Mouse (Mus musculus): ENCODE results near the gene Gm21972.
A peak's percentile ranks its signal among the peaks of the same experiment; 100 is the strongest.

Gm21972 gene

DNA sequence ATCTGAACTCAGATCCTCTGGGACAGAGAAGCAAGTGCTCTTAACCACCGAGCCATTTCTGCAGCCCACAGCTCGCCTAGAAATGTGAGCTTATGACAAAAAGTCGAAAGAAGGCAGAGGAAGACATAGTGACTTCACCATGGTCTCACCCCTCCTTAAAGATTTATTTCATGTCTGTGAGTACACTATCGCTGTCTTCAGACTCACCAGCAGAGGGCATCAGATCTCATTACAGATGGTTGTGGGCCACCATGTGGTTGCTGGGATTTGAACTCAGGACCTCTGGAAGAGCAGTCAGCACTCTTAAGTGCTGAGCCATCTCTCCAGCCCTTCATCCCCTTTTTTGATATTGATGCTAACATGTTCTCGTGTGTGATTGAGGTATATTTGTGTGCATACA lies 41.2 kb downstream of the Gm21972 start:
- no peak for DNase-seq

DNA sequence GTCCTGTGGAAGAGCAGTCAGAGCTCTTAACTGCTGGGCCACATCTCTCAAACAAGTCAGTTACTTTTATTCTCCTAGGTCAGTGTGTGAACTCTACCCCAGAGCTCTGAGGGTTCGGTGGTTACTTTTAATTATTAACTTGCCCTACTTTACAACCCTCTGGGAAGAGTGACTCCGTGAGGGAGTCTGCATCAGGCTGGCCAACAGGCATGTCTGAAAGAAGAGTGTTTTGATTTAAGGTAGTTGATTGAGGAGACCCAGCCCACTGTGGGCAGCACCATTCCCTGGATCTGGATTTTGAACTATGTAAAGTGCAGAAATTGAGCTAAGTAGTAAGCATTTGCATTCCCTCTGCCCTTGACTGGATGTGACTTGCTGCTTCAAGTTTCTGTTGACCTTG lies 42.6 kb downstream of the Gm21972 start:
- DNase-seq = no peak

DNA sequence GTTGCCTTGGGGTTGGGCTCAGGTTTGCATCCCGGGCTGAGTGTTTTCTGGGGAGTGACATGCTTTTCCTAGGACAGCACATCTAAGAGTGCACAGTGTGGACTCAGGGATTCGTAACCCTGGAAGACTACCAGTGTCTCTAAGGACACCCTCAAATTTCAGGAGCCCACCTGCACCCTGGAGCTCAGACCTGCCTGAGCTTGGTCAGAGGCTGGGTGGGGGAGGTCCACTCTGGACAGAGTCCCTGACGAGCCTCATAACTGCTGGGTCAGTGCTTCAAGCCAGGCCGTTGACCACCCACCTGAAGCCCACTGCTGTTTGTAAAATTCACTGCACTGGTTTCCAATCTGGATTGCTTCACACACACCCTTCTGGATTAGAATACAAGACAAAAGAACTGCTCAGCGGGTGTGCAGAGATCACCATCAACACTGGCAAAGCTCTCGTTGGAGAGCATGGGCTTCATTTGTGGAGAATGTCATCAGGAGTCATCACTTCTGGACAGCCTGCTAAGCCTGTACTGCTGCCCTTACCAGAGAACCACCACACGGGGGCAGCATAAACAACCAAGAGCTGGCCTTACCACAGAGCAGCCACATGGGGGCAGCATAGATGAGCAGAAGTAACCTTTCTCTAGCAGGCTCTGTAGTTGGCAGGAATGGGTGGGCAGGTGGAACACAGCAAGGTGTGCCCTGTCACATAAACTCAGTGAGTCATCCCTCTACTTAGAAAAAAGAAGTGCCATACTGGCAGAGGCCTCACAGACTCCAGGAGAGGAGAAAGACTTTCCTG lies 45.2 kb downstream of the Gm21972 start:
- DNase-seq = peak; percentile 88

DNA sequence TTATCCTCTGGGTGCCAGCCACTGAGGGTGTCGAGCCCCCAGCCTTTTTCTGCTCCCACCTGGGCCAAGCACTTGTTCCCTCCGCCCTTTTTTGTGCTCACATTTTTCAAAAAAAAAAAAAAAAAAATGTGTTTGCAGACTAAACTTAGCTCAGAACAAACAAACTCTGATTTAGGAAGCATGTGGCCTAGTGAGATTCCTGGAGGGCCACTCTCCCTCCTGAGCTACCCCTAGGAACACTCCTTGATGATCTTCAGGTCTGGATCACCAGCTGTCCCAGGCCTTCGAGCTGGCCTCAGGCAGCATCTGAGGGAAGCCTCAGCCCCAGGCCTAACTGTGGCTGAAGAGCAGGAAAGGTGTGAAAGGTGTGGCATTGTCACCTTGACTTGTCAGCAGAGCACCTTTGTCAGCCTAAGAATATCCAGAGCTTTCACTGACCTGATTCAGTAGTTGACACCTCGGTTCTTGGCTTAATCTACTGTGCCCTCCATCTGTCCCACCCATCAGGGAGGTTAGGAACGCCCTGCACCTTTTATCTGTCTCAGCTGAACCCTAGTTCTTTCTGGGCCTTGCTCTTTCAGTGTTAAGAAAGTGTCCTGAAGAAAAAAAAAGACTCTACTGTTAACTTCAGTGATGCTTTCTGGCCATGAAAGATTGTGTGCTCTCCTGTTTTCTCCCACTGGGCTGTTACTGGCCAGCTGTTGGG lies 48.7 kb downstream of the Gm21972 start:
- peak; percentile 12 for DNase-seq

DNA sequence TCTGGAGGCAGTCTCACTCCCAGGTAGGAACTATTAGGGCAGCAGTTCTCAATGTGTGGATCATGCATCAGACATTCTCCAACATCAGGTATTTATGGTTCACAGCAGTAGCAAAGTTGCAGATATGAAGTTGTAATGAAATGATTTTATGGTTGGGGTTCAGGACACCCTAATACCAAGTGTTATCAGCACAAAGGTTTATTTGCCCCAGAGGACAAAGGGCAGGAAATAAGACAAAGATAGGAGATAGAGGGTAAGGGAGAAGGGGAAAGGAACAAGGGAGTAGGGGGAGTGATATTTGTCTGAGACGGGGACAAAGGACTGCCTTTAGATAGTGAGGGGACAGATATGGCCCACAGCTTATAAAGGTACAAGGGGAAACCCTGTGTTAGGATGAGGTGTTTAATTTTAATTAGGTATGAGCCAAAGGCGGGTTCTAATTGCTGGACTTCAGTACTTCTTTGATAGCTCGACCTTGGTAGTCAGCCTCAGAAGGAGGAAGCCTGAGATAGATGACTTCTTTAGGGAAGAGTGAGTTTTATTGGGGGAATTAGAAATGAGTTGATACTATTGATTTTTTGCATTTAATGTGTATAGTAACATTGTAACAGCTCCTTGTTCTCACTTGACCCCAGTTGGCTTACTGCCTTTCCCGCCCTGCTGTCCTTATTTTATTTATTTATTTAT lies 50.3 kb downstream of the Gm21972 start:
- DNase-seq = no peak

DNA sequence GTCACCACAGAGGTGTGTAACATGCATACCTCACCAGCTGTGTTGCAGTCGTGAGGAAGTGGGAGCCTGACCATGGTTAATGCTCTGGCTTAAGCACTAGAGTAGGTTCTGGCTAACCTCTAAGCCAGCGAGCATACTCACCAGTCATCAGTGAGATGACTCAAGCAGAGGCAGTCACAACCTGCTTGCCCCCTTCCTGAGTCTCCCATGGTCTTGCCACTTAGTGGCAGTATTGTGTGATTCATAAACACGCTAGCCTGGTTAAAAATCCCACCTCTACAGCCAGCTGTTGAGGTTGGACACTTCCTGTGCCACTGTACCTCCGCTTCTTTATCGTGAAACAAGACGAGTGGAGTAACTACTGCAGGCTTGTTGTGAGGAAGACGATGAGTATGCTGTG lies 53.3 kb downstream of the Gm21972 start:
- DNase-seq = no peak

DNA sequence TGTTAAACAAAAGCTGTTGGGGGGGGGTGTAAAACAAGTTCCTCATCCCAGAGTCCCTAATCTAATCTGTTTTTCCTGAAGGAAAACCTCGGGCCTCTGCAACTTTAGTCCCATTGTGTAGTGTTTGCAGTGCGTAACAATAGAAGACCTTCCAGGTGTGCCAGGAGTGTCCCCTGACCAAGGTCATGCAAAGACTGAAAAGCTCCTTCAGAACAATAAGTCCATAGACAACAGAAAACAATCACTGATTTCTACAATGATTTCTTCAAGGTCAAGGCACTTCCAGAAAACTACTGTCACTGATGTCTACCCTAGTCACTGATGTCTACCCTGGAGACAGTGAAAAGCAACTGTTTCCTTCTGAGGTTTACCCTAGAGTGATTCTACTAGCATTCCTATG lies 54.4 kb downstream of the Gm21972 start:
- no peak for DNase-seq

DNA sequence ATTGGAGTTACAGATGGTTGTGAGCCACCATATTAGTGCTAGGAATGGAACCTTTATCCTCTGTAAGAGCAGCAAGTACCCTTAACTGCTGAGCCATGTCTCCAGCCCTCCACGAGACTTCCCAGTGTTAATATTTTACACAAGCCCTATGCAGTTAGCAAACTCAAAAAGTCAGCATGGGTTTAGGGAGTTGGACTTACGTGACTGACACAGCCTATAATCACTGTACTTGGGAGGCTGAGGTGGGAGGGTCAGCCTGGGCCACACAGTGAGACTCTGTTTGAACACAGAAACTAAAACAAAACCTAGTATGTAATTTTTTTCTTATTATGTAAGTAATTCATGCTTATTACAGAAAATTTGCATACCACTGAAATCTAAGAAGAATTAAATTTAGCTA lies 54.8 kb downstream of the Gm21972 start:
- DNase-seq = no peak

DNA sequence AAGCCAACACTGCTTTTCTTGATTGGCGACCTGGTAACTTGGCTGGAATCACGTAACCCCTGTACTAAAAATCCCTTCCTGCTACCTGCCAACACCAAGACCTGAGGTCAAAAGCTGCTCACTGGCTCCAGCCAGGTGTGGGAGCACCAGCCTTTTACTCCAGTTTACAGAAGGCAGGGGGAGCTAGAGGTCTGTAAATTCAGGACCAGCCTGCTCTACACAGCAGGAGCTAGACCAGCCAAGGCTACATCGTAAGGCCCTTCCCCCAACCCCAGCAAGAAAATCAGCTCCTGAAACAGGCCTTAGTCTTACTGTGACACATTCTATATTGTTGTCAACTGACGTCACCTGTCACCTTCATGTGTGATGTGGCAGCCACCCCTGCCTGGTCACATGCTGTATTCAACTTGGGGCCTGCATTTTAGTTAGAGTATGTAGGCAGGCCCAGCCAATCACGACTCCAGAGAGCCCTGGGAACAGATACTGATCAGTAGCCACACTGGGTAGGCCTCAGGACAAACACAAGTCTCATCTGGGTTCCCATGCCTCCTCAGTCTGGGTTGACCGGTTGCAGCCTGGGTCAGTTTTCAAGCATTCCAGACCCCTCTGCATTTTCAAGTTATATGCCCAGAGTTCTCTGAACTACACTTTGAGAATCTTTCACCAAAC lies 55.7 kb downstream of the Gm21972 start:
- DNase-seq = no peak

DNA sequence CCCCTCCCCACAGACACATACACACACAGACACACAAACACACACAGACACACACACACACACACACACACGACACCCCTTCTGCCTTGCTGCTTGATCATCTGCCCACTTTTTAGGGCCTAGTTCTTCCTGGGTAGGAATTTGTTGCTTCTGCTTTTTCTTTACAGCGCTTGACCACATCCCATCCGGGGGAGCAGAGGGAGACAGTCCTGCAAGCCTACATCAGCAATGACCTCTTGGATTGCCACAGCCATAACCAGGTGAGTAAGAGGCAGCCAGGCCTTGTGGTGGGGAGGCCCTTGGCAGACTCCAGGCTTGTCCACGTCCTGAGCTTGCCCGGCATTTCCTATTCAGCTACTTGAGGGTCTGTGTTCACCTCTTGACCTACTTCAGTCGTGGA lies 57.4 kb downstream of the Gm21972 start:
- DNase-seq = no peak

DNA sequence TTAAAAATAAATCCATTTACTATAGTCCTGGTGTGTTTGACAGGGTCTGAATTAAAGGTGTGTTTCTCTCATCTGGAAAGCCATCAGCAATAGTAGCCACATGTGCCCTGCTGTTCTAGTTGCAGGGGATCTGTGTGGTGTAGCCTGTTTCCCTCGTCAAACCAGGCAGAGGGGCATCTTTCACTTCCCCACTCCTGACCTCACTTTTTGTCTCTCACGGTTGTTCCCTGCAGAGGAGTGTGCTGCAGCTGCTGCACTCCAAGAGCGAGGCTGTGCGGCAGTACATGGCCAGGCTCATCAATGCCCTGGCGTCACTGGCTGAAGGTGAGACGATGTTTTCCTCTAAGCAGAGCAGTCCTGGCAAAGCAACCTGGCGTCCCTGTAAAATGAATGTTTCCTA lies 60.6 kb downstream of the Gm21972 start:
- no peak for DNase-seq

DNA sequence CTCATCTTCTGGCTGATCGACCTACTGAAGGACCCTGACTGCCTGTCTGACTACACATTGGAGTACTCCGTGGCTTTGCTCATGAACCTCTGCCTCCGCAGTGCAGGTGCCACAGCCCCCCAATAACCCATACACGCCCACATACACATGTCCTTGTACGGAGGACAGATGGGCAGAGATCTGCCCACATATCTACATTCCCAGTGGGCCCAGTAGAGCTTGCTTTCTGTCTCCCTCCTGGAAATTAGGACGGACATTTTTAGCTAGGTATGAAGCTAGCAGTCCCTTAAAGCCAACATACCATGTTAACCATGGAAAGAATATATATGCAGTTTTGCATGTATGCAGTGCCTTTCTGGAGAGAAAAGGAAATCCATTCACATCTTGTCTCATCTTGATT lies 64.8 kb downstream of the Gm21972 start:
- no peak for DNase-seq

DNA sequence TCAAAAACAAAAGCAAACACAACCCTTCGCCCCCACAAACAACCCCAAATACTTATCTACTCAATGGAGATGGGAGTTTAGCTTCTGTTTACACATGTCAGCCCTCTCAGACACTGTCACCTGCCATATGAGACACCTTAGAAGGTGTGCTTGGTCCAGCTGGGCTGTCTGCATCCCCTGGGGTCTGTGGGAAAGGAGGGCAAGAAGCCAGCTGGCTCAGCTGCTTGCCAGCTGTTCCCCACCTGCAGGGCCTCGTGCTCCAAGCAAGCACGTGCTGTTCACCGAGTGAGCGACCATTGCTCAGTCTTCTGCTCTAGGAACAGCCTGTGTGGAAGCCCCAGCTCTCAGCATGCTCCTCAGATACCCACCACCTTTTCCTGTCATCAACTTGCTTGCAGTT lies 65.6 kb downstream of the Gm21972 start:
- no peak for DNase-seq

DNA sequence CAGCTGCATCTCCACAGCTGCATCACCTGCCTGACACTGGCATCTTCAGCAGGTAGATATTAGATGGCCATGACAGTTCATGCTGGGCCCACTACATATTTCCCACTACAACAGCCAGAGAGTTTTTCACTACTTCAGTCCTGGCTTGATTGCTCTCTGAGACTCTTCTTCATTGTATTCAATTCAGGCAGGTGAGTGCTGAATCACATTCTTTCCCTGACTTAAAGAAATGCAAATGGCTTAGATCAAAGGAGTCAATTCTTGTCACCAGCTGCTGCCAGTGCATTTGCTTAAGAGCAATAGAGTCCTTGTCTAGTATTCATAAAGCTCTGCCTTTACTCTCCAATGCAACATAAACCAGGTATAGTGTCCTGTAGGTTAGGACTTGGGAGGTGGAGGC lies 67.9 kb downstream of the Gm21972 start:
- DNase-seq = no peak

DNA sequence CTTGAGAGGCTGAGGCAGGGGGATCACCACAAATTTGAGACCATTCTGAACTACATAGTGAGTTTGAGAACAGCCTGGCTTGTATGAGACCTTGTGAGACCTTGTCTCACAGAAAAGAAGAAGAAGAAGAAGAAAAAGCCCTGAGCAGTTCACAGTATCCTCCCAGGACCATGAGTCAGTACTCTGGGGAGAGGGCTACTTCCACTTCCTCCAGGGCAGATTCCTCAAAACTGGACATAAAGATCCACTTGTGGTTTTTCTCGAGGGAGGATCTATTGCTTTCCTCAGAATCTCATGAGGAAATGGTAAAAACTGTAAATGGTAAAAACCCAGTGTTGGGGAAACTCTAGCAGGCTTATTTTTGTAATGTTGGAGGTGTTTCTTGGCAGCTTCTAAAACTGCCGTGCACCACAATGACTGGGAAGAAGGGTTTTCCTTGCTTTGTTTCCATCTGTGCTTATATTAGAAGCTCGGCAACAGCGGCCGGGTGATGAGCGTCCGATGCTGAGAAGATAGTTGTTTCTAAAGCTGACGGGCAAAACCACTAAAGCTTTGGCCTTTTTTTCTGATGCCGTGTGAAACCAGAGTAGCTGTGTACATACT lies 69.3 kb downstream of the Gm21972 start:
- no peak for DNase-seq

DNA sequence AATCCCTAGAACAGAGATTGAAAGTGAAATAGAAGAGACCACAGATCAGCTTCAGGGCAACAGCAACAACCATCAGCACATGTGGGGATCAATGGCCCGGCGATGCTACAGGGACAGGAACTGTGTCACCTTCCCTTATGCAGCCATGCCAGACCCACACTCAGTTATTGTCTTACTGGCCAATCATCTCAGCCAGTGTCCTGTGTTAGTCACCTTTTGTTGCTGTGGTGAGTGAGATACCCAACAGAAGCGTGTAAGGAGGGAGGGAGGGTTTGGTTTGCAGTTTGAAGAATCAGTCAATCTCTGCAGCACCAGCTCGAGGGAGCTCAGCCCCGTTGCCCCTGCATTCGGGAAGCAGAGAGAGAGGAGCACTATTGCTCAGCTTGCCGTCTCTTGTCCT lies 77.2 kb downstream of the Gm21972 start:
- no peak for DNase-seq

DNA sequence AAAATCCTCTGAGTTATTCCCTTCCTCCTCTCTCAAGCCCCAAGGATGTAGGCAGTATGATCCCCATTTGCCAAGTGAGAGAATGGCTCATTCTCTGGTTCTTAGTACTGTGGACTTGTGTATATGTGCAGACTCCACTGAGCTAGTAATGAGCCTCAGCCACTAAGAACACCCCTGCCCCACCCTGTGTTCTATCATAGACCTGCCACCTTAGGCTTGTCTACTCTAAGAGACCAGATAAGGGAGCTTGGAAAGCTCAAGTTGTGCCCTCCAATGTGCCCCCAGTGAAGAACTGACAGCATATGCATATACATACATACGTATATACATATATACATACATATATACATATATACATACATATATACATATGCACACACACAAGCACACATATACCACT lies 78.1 kb downstream of the Gm21972 start:
- DNase-seq = no peak
